Mouse (Mus musculus) liver, embryonic 14 days (tissue): ENCODE results near the gene Kif1c. TPM values are rescaled to one million over a fixed set of nuclear protein-coding genes. Genes with fewer than 3 reads are reported as not detected.

Experiments
- polyA plus RNA-seq: library from polyadenylated mRNA; depleted of rRNA; stranded (reverse); fragments of >200 nt; gene quantifications from 2 replicates; pipeline ENCODE4 v1.2.3, GENCODE M21; 2012; rRNA removed

Gene Kif1c
- polyA plus RNA-seq: 5.4 and 5.8 TPM in 2 replicates

GRCm38 (mm10) chr11:70699722-70700556, at the start of gene Kif1c, which contains the start of gene Inca1:
TSS of gene Kif1c (plus strand) at chr11:70700548.
TSS of gene Inca1 (minus strand) at chr11:70700155.

GRCm38 (mm10) chr11:70654198-70654922, 46.0 kb upstream of the Kif1c start, which contains the start of gene Pfn1:
TSS of gene Pfn1 (minus strand) at chr11:70654644.

GRCm38 (mm10) chr11:70656964-70657363, 43.4 kb upstream of the Kif1c start, which contains the start of gene Eno3:
TSS of gene Eno3 (plus strand) at chr11:70657202.

GRCm38 (mm10) chr11:70668771-70669505, 31.4 kb upstream of the Kif1c start, which contains the start of gene Spag7:
TSS of gene Spag7 (minus strand) at chr11:70669416.

DNA sequence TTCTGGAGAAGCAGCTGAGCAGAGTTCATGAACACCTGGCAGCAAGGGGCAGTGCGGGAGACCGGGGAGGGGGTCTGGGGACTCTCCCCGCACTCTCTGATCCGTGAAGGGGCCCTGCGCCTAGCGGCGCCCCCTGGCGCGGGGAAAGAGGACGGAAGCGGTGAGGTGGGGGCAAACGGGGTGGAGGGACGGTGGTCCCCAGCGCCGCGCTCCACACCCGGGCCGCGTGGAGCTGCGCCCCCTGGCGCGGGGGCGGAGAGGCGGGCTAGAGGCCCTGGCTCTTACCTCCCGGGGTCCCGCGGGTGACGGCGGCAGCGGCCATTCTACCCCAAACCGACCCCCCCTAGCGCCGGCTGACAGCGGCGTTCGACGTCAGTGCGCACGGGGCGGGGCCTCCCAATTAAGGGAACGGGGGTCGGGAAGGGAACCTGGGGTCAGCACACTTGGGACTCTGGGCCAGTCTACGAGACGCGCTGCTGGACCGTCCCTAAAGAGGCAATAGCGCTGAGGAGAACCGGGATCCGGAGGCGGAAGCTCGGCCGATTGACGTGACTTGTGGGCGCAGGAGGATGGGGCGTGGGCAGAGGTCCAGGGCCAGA, 12.6 kb upstream of the Kif1c start, which contains the start of gene Camta2:
TSS of gene Camta2 (minus strand) at position 505 of the 599 bp plus-strand sequence.

GRCm38 (mm10) chr11:70763936-70764808, 63.8 kb downstream of the Kif1c start, which contains the start of gene Zfp3:
TSS of gene Zfp3 (plus strand) at chr11:70764209.

Other genes starting within 250 kb of the Kif1c start
- gene Med11, start 248.6 kb upstream of the Kif1c start, polyA plus RNA-seq: 13.8 and 13.9 TPM in 2 replicates
- 0.29 and 0.30 TPM in 2 replicates for gene Zmynd15, start 241.1 kb upstream of the Kif1c start, polyA plus RNA-seq
- gene Cxcl16, start 240.6 kb upstream of the Kif1c start, polyA plus RNA-seq: 0.85 and 1.2 TPM in 2 replicates
- gene Tm4sf5, start 195.3 kb upstream of the Kif1c start, polyA plus RNA-seq: 0.66 and 1.0 TPM in 2 replicates
- 0.23 and 0.41 TPM in 2 replicates for gene Vmo1, start 185.9 kb upstream of the Kif1c start, polyA plus RNA-seq
- 8.8 and 10.9 TPM in 2 replicates for gene Gltpd2, start 181.4 kb upstream of the Kif1c start, polyA plus RNA-seq
- gene Psmb6, start 175.2 kb upstream of the Kif1c start, polyA plus RNA-seq: 160 and 165 TPM in 2 replicates
- gene Gm40193, start 167.6 kb upstream of the Kif1c start, polyA plus RNA-seq: not detected in 2 replicates
- gene Pld2, start 160.5 kb upstream of the Kif1c start, polyA plus RNA-seq: 2.0 and 2.3 TPM in 2 replicates
- gene Mink1, start 137.7 kb upstream of the Kif1c start, polyA plus RNA-seq: 12.1 and 13.7 TPM in 2 replicates
- gene 4930544D05Rik, start 84.7 kb upstream of the Kif1c start, polyA plus RNA-seq: not detected in 2 replicates
- 0.06 TPM in 1 of 2 replicates, not detected in the other for gene Chrne, start 81.3 kb upstream of the Kif1c start, polyA plus RNA-seq
- 3.2 and 4.8 TPM in 2 replicates for gene Gp1ba, start 61.4 kb upstream of the Kif1c start, polyA plus RNA-seq
- gene Rnf167, start 53.3 kb upstream of the Kif1c start, polyA plus RNA-seq: 44.9 and 50.6 TPM in 2 replicates
- gene Slc25a11, start 53.1 kb upstream of the Kif1c start, polyA plus RNA-seq: 34.1 and 39.6 TPM in 2 replicates
- 355 and 466 TPM in 2 replicates for gene Pfn1, start 45.9 kb upstream of the Kif1c start, polyA plus RNA-seq
- gene Eno3, start 43.3 kb upstream of the Kif1c start, polyA plus RNA-seq: 4.1 and 6.4 TPM in 2 replicates
- 48.0 and 50.2 TPM in 2 replicates for gene Spag7, start 31.1 kb upstream of the Kif1c start, polyA plus RNA-seq
- gene Camta2, start 12.4 kb upstream of the Kif1c start, polyA plus RNA-seq: 2.2 and 3.1 TPM in 2 replicates
- gene Inca1, start 393 bp upstream of the Kif1c start, polyA plus RNA-seq: 0.77 and 0.98 TPM in 2 replicates
- 0.70 and 0.74 TPM in 2 replicates for gene Zfp3, start 63.7 kb downstream of the Kif1c start, polyA plus RNA-seq
- gene Scimp, start 112.0 kb downstream of the Kif1c start, polyA plus RNA-seq: 0.17 and 0.24 TPM in 2 replicates
- 4.3 and 4.5 TPM in 2 replicates for gene Rabep1, start 144.2 kb downstream of the Kif1c start, polyA plus RNA-seq